Mouse (Mus musculus): ENCODE data around the gene Ndufab1. TPM values are rescaled to one million over a fixed set of nuclear protein-coding genes. Genes with fewer than 3 reads are reported as not detected.

Ndufab1 gene
- total RNA-seq, 4 experiments from 2014 or later, result 1,624 to 1,874 (median 1,747) TPM

DNA sequence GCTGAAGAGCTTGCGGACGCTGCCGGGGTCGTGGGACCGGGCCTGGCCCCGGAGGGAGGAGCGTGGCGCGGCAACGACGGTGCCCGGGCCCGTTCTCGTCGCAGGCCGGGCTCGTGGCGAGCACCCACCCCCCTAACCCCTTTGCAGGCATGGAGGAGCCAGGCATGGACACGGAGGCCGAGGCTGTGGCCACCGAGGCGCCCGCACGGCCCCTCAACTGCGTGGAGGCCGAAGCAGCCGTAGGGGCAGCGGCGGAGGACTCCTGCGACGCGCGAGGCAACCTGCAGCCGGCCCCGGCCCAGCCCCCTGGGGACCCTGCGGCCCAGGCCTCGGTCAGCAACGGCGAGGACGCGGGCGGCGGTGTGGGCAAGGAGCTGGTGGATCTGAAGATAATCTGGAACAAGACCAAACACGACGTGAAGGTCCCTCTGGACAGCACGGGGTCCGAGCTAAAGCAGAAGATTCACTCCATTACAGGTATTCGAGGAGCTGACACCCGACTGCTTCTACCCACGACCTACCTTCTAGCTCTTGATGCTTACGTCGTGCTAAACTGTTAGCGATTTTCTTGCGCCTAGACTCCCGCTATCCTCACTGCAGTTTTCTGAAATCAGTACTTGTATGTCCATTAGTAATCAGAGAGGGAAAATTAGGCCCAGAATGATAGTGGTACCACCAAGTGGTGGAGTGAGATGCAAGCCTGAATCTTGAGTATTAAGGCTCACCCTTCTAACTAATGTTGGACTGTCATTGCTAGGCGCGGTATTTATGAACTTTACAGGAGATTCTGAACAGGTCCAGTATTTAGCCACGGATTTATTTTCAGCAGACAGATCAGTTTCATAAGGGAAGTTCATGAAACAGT is 33.9 kb downstream of the Ndufab1 start:
- peak; percentile 19 for DNase-seq (ENCODE audit: low spot score)

DNA sequence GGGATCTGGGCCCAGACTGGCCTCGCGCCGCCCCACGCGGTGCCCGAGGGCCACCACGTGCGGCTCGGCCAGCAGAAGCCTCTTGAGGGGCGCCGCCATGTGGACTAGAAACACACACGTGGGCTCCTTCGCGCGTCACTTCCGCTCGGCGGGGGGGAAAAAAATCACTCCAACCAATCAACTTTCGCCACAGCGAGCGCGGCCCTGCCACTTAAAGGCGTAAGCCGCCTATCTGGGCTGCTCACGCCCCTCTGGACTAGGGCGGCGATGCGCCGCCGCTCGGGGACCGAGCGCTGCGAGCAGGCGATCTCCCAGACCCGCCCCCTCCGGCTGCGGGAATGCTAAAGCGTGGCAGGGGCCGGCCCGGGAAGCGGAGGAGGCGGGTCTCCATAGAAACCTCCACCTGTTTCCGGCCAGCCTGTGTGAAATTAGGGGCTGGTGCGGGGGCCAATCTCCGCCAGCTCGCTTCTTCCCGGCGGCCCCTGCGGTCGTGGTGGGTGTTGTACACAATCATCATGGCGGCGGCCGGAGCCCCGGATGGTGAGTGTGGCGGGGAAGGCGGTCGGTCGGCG is 34.7 kb downstream of the Ndufab1 start, which contains the start of the genes Ubfd1 and Ears2:
Ubfd1 (plus strand) TSS at position 231 of the 572 bp plus-strand sequence.
Ears2 (minus strand) TSS at position 319 of the 572 bp plus-strand sequence.
- DNase-seq (ENCODE audit: low spot score), result peak; percentile 98

DNA sequence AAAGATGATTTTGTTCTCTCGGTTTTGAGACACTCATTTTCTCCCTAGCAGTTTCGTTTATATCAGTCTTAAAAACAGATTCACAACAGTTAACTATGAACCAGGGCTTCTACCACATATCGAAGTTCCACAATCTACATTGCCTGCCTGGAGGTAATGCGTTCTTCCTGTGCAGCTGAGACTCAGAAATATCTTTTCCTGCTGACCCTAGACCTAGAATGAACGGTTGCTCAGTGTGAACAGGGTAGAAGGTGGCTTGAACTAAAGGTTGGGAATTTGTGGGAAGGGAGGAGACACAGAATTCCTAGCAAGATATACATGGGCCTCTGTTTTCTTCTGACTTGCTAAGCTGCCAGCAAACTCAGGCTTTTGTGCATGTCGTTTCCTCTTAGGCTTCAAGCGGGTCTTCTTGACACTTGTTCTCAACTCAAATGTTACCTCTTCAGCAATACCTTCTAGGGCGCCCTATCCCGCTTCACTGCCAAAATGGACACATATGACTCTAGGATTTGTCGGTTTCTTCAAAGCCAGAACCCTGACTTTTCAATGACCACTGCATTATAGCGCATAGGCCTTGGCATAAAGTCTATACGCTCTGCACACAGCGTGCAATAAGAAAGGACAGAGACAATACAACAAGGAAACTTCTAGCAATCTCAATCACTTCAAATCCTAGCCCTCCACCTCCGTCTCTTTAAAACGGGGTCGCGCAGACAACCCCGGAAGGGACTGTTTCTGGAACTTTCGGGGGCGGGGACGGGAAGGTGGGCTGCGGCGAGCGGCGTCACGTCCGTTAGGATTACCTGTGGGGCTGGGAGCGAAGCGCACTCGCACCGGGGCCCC is 35.4 kb downstream of the Ndufab1 start:
- DNase-seq (ENCODE audit: low spot score), result no peak

DNA sequence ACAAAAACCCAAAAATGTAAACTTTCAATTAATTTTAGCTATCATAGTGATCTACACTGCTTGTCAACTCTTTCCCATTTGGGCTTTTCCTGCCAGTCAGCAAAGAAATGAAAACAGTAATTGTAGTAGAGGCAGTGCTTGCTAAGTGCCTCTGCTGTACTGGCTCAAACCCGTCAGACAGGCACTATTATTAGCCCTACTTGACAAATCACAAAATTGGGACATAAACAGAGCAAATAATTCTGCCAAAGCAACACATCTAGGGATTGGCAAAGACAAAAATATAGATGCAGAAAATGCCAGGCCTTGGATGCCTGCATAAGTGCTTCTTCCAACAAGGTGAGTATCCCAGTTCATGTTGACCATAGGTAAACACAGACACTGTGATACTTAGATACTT is 36.0 kb downstream of the Ndufab1 start:
- no peak for DNase-seq (ENCODE audit: low spot score)

DNA sequence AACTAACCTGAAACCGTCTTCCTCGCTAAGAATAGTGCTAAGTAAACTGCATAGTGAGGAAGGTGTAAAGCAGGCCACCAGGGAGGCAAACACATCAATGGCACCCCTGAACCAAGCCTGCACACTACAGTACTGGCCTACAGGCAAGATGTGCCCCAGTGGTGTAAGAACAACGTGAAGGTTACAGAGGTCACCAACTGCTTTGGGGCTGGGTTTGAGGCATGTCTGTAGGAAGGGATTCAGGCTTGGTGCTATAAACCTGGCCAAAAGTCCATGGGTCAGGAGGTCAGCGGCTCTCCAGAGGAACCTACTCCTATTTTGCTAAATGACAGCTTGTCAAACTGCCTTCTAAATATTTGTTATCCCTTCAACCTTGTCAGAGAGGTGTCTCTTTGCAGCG is 45.1 kb downstream of the Ndufab1 start:
- DNase-seq (ENCODE audit: low spot score), result no peak

DNA sequence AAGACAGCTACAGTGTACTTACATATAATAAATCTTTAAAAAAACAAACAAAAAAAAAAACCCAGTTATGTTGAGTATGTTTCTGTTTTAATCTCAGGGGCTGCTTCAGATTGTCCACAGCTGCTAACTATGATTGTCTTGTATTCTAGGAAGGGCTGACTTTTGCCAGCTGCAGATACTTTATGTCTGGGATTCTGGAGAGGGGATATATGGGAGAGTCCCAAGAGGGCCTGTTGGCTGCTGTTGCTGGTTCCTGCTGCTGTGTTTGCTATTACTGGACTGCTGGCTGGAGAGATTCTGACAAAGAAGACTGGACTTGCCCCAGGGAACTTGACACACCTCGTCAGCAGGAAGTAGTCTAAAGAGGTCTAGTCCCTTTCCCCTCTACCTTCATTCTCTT is 50.9 kb downstream of the Ndufab1 start:
- DNase-seq (ENCODE audit: low spot score), result no peak

DNA sequence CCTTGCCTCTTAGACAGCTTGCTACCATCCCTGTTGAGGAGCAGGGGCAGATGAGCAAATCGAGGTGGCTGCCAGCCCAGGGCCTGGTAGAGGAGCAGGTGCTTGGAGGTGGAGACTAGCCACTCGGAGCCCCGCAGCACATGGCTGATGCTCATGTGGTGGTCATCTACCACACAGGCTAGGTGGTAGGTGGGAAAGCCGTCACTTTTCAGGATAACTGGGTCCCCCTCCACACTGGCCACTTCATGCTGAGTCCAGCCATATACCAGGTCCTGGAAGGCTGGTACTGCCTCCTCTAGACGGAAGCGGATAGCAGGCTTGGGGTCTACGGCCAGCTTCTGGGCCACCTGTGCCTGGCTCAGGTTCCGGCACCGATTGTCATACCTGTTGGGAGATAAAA is 53.5 kb downstream of the Ndufab1 start:
- no peak for DNase-seq (ENCODE audit: low spot score)

DNA sequence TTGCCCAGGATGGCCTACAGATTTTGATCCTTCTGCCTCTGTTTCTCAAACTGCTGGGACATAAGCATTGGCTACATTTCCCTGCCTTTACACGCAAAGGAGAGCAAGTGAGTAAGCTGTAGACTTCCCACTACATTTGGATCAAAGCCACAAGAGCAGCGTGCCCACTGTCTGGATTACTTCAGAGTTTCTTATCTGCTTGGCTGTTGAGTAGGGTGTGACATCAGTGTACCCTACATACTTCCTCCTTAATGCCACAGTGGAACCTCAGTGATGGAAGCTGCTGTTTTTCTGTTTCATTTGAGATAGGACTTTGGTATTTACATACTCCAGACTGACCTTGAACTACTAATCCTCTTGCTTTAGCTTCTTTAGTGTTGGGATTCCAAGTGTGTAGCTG is 54.9 kb downstream of the Ndufab1 start:
- DNase-seq (ENCODE audit: low spot score), result no peak

DNA sequence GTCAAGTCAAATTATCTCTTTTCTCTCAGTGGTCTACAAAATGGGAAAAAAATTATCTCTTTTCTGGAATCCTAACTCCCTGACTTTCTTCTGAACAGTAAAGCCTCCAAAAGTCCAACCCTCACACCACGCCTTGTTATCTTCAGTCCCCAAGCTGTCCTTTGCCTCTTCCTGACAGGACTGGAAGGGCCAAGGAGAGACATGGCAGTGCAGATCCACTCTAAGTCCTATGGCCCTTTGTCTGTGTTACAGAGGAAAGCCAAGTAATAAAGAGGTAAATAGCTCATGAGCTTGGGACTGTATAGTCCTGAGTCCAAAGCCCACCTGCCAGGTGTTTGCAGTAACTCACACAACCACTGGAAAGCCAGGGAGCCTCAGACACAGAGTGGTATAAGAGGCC is 56.0 kb downstream of the Ndufab1 start:
- DNase-seq (ENCODE audit: low spot score), result no peak

DNA sequence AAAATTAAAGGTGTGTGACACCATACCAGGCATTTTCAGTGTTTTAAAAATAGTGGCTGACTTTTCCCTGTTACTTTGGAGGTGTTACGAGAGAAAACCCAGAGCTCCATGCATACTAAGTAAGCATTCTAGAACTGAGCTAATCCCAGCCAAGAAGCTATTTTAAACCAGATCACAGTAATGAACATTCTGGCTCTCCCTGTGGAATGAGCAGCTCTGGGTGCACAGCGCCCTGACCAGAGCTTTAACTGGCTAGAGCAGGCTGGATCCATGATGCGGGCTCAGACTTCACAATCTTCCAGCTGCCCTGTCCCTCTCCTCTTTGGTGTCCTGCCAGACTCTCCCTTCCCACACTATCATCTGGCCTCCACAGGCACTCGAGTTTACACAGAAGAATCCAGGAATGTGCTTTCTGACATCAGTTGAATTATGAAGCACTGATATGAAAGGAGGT is 56.5 kb downstream of the Ndufab1 start:
- peak; percentile 74 for DNase-seq (ENCODE audit: low spot score)

DNA sequence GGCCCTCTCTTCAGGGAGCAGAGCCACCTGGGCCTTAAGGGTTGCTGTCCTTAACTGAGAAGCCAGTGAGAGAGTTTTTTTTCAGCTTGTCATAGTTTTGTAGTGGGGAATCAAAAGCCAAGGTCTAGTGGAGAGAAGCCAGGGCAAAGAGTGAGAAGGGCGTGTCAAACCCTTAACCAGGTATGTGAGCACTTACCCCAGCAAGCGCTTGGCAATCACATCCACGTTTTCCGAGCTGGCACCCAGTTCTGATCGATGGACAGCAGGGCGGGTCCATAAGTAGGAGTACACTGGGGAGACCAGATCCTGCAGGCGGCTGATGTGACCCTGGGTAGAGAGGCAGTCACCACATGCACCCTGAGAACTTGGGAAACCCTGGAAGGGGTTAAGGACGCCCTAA is 57.6 kb downstream of the Ndufab1 start:
- no peak for DNase-seq (ENCODE audit: low spot score)

Other genes with a start within 250 kb of the Ndufab1 start
- not detected for gene Scnn1b, start 236.8 kb downstream of the Ndufab1 start, total RNA-seq (2022)
- gene Cog7, start 120.2 kb downstream of the Ndufab1 start, total RNA-seq (2022), result 10 to 100 TPM; 19.1 to 20.6 (median 20.1) TPM
- 10 to 100 TPM; 31.7 to 39.2 (median 35.4) TPM for gene Gga2, start 80.7 kb downstream of the Ndufab1 start, total RNA-seq (2022)
- gene Ubfd1, start 34.7 kb downstream of the Ndufab1 start, total RNA-seq (2022), result 10 to 100 TPM; 32.5 to 41.6 (median 37.3) TPM
- gene Ears2, start 34.6 kb downstream of the Ndufab1 start, total RNA-seq (2022), result 10 to 100 TPM; 13.3 to 14.3 (median 13.7) TPM
- 1 to 10 TPM in 2 of 4 experiments, under 1 TPM in 2; 0.38 to 1.2 (median 1.0) TPM for gene Palb2, start 31.1 kb upstream of the Ndufab1 start, total RNA-seq (2022)
- gene Dctn5, start 31.2 kb upstream of the Ndufab1 start, total RNA-seq (2022), result 10 to 100 TPM; 28.6 to 29.8 (median 29.1) TPM
- gene Plk1, start 57.6 kb upstream of the Ndufab1 start, total RNA-seq (2022), result under 1 TPM; 0.31 to 0.66 (median 0.46) TPM
- not detected for gene Ern2, start 84.3 kb upstream of the Ndufab1 start, total RNA-seq (2022)
- 1 to 10 TPM; 2.9 to 3.9 (median 3.3) TPM for gene Chp2, start 117.6 kb upstream of the Ndufab1 start, total RNA-seq (2022)
- gene Prkcb, start 186.9 kb upstream of the Ndufab1 start, total RNA-seq (2022), result 1 to 10 TPM; 1.6 to 4.8 (median 2.1) TPM